Mouse (Mus musculus): Measurements from ENCODE around the gene Csrp3. TPM values are rescaled to one million over a fixed set of nuclear protein-coding genes. Genes with fewer than 3 reads are reported as not detected.

The Csrp3 gene
- polyA plus RNA-seq, 1 experiment from 2014 or later = 1.1 TPM

DNA sequence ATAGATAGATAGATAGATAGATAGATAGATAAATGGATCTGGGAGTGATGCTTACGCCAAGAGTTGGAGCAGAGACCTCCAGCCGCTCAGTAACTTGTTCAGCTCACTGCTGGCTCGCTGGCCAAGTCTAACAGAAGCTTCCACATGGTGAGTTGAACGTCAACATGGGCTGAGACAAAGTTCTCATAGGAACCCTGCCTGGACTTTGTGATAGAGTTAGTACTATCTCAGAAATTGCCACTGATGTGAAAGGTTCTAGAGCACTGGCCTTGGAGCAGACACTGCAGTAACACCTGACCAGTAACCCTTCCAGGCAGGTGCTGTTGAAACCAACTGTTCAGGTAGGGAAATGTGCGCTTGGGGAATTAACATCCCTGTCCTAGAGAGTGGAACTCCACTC is 4.3 kb downstream of the Csrp3 start:
- H3K9me3 ChIP-seq (replicated peaks) = no peaks in the 10 kb centered on the region
- H3K27ac ChIP-seq = no peak overlapping the region
- no peaks in the 10 kb centered on the region for H3K4me1 ChIP-seq (replicated peaks)
- H3K9ac ChIP-seq = no peak overlapping the region
- no peak for DNase-seq
- H3K4me3 ChIP-seq (replicated peaks) = no peak overlapping the region
- H3K4me2 ChIP-seq = no peak overlapping the region
- WGBS (ENCODE audit: insufficient replicate concordance) = 61% methylated on average over 5 of the region's 5 CpGs
- no peak for ATAC-seq (ENCODE audit: low read depth)
- no peaks in the 10 kb centered on the region for H3K27me3 ChIP-seq
- no peaks in the 10 kb centered on the region for H3K36me3 ChIP-seq

DNA sequence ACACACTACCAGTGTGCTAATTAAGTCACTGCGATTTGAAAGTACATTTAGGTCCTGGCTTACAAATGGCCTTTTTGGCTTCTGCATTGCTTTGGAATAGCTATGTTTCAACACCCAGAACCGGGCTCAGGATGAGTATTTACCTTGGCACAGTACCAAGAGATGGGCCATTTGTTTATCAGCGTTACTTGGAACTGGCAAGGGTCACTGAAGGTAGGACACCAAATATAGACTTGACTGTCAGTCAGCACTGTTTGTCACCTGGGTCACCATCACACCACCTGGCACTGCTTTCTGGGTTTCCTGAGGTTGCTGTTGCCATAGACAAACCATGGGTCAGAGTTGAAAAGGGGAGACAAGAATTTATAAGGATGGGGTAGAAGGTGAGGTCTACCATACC is 5.5 kb downstream of the Csrp3 start:
- Histone ChIP-seq H3K4me1 (replicated peaks) (no peaks in the 10 kb centered on the region), H3K4me2 (no peak overlapping the region), H3K9ac (no peak overlapping the region), H3K36me3 (no peaks in the 10 kb centered on the region), H3K9me3 (replicated peaks) (no peaks in the 10 kb centered on the region), H3K27ac (no peak overlapping the region), H3K4me3 (replicated peaks) (no peak overlapping the region), H3K27me3 (no peaks in the 10 kb centered on the region)
- ATAC-seq (ENCODE audit: low read depth) (no peak), DNase-seq (no peak)
- WGBS (ENCODE audit: insufficient replicate concordance) = 54% methylated on average over 3 of the region's 3 CpGs

DNA sequence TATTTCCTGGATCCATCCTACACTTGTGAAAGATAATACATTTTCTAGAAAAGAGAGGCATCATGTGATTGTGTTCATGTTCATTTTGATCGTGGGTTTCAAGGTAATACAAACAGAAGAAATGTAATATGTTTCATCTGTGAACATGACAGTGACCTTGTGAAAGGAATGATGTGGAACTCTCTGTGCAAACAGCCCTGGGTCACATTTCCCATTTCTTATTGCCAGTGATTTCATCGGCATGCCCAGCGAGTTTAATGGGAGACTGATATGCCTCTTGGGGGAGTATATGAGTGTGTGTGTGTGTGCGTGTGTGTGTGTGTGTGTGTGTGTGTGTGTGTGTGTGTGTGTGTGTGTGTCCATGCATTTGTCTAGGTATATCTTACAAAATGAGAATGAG is 6.3 kb downstream of the Csrp3 start:
- Histone ChIP-seq H3K4me3 (replicated peaks) (no peak overlapping the region), H3K4me1 (replicated peaks) (no peaks in the 10 kb centered on the region), H3K36me3 (no peaks in the 10 kb centered on the region), H3K4me2 (no peak overlapping the region), H3K27me3 (no peaks in the 10 kb centered on the region), H3K27ac (no peak overlapping the region), H3K9me3 (replicated peaks) (no peaks in the 10 kb centered on the region), H3K9ac (no peak overlapping the region)
- DNase-seq (no peak), ATAC-seq (ENCODE audit: low read depth) (no peak)
- WGBS (ENCODE audit: insufficient replicate concordance) = 61% methylated on average over 4 of the region's 4 CpGs

DNA sequence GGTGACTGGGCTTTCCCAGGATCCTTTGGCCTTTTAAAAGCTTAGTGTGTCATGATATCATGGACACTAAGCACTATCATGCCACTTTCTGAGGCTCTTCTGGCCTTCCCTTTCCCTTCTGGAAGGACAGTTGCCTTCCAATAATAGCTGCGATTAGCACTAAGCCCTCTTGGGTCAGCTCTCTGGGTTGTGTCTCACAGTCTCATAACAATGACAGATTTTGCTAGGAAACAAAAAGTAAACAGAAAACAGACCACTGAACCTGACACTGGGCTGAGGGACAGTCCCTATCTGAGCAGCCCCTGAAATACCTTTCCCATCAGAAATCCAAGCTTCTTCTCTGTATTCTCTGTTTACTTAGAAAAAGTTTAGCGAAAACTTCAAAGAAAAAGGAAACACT is 7.3 kb downstream of the Csrp3 start:
- no peaks in the 10 kb centered on the region for H3K4me1 ChIP-seq (replicated peaks)

DNA sequence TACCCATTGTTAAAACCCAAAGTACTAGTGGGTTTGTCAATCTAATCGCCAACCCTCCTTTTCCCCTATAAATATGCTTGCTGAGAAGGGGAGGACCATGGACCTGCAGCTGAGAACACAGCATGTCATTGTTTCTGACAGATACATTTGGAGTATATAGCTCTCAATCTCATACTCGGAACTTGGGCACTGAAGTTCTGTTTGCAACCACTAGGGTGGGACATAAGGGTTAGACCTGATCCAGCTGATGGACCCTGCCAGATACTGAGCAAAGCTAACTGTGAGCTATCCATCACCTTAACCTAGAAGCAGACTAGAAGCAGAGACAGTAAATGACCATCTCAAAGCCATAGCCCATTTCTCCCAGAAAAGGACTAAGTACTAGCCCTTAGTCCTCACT is 9.4 kb downstream of the Csrp3 start:
- H3K36me3 ChIP-seq = no peaks in the 10 kb centered on the region
- no peaks in the 10 kb centered on the region for H3K4me1 ChIP-seq (replicated peaks)
- no peak for DNase-seq
- H3K4me2 ChIP-seq = no peak overlapping the region
- WGBS (ENCODE audit: insufficient replicate concordance) = 48% methylated on average over 2 of the region's 2 CpGs
- H3K27ac ChIP-seq = no peak overlapping the region
- H3K4me3 ChIP-seq (replicated peaks) = no peak overlapping the region
- no peak for ATAC-seq (ENCODE audit: low read depth)
- no peaks in the 10 kb centered on the region for H3K9me3 ChIP-seq (replicated peaks)
- no peak overlapping the region for H3K9ac ChIP-seq
- H3K27me3 ChIP-seq = no peaks in the 10 kb centered on the region

More for the DNA sequence above, 7.3 kb downstream of the Csrp3 start:
- Histone ChIP-seq H3K4me3 (replicated peaks) (no peak overlapping the region), H3K9me3 (replicated peaks) (no peaks in the 10 kb centered on the region), H3K36me3 (no peaks in the 10 kb centered on the region), H3K4me2 (no peak overlapping the region), H3K27me3 (no peaks in the 10 kb centered on the region), H3K9ac (no peak overlapping the region), H3K27ac (no peak overlapping the region)
- 62% methylated on average over 2 of the region's 2 CpGs for WGBS (ENCODE audit: insufficient replicate concordance)
- no peak for DNase-seq
- no peak for ATAC-seq (ENCODE audit: low read depth)

DNA sequence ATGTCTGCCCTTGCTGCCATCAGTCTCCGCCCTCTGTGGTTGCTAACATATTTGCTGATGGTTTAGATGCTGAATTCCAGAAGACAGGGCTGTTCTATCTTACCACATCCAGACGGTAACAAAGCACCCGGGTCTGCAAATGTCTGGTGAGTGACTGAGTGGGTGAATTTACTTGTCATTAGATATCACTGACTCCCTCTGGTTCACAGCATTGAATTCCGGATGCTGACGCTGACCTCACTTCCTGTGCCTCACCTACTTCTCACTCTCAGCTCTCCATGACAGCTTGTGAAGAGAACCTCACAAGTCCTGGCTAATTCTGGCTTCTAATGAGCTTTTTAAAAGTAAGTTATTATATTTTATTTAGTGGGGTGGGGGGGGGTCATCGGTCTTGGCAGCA is 10.9 kb downstream of the Csrp3 start:
- no peak overlapping the region for H3K4me2 ChIP-seq
- H3K36me3 ChIP-seq = no peaks in the 10 kb centered on the region
- 30% methylated on average over 6 of the region's 6 CpGs for WGBS (ENCODE audit: insufficient replicate concordance)
- DNase-seq (no peak), ATAC-seq (ENCODE audit: low read depth) (no peak)
- no peaks in the 10 kb centered on the region for H3K27me3 ChIP-seq
- H3K27ac ChIP-seq = no peak overlapping the region
- no peaks in the 10 kb centered on the region for H3K9me3 ChIP-seq (replicated peaks)
- H3K4me3 ChIP-seq (replicated peaks) = no peak overlapping the region
- no peaks in the 10 kb centered on the region for H3K4me1 ChIP-seq (replicated peaks)
- no peak overlapping the region for H3K9ac ChIP-seq

DNA sequence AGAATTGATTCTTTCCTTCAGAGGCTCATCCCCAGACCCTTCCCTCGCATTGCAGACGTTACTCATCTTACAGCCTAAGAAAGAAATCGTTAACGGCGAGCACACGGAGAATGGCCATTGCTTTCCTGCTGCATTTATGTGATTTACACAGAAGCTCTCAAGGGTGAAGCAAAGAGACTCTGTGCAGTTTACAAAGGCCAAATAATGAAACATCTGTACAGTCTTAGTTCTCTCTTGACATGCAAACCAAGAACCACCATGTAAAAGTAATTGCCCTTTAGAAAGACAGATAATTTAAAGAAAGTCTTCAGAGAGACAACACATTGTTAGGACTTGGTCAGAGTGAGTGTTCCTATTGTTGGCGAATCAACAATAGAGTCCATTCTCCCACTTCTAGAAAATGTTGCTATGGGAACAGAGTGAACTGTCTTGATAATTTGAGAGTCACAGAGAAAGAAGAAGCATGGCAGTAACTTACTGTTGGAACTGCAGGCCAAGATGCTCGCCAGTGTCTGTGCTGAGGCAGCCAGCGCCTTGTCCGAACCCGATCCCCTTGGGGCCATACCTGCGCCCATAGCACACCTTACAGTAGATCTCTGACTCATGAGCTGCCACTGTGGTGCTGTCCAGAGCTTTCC is 12.7 kb downstream of the Csrp3 start:
- no peak for ATAC-seq (ENCODE audit: low read depth)
- H3K9ac ChIP-seq = no peak overlapping the region
- H3K27ac ChIP-seq = no peak overlapping the region
- WGBS (ENCODE audit: insufficient replicate concordance) = 80% methylated on average over 12 of the region's 12 CpGs
- no peaks in the 10 kb centered on the region for H3K36me3 ChIP-seq
- H3K4me3 ChIP-seq (replicated peaks) = no peak overlapping the region
- DNase-seq = no peak
- H3K27me3 ChIP-seq = no peaks in the 10 kb centered on the region
- no peak overlapping the region for H3K4me2 ChIP-seq
- no peaks in the 10 kb centered on the region for H3K9me3 ChIP-seq (replicated peaks)
- H3K4me1 ChIP-seq (replicated peaks) = no peaks in the 10 kb centered on the region

DNA sequence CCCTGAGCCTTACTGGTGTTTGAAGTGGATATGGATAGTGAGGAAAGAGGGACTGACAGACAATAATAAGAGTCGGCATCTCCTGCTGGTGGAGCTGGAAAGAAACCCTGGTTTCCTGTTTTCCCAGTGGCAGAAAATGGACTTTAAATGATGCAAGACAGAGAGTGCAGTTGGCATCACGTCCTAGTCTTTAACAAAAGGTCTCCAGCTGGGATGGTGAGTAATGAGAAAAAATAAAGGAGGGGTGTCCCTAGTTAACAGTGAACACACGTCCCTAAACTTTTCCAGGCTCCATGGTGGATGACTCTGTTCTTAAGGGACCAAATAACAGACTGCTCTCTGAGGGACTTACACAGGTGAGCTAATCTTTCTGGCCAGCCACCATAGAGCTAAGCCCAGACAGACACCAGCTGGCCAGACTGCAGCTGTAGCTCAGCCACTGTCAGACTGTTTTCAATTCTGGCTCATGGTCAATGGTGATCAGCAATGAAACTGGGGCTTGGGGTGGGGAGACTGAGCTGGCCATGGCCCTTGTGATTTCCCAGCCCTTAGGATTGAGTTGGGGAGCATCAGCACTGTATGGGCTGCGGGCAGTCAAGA is 13.4 kb downstream of the Csrp3 start:
- Histone ChIP-seq H3K9ac (no peak overlapping the region), H3K27ac (no peak overlapping the region), H3K27me3 (no peaks in the 10 kb centered on the region), H3K4me3 (replicated peaks) (no peak overlapping the region), H3K4me2 (no peak overlapping the region), H3K36me3 (no peaks in the 10 kb centered on the region), H3K4me1 (replicated peaks) (0 out of 2 replicates have a peak, but pooled peaks cover 4% of the 10 kb centered on the region), H3K9me3 (replicated peaks) (no peaks in the 10 kb centered on the region)
- WGBS (ENCODE audit: insufficient replicate concordance) = 54% methylated on average over 4 of the region's 4 CpGs
- DNase-seq = no peak
- no peak for ATAC-seq (ENCODE audit: low read depth)

DNA sequence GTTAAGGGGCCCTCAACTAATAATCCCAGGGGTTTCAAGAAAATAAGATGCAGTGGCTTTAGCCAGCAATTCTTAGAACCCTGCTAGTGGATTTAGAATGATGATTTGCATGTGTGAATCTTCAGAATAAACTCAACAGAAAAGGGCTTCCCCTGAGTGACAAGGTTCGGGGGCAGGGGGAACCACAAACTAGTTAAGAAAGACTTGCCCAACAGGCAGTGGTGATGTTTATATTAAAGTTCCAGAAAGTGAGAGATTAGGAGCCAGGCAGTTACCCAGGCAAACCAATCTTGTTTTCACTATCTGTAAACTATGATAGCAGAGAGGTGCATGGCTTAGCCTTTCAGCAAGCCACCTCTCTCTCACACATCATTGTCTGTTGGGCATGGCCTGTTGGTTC is 15.1 kb downstream of the Csrp3 start:
- Histone ChIP-seq H3K27ac (no peak overlapping the region), H3K9ac (no peak overlapping the region), H3K36me3 (peaks cover 6% of the 10 kb centered on the region), H3K4me2 (no peak overlapping the region), H3K4me3 (replicated peaks) (no peak overlapping the region), H3K9me3 (replicated peaks) (no peaks in the 10 kb centered on the region), H3K27me3 (no peaks in the 10 kb centered on the region), H3K4me1 (replicated peaks) (0 out of 2 replicates have a peak, but pooled peaks cover 8% of the 10 kb centered on the region)
- DNase-seq = no peak
- 37% methylated on average over 1 of the region's 1 CpGs for WGBS (ENCODE audit: insufficient replicate concordance)
- no peak for ATAC-seq (ENCODE audit: low read depth)

DNA sequence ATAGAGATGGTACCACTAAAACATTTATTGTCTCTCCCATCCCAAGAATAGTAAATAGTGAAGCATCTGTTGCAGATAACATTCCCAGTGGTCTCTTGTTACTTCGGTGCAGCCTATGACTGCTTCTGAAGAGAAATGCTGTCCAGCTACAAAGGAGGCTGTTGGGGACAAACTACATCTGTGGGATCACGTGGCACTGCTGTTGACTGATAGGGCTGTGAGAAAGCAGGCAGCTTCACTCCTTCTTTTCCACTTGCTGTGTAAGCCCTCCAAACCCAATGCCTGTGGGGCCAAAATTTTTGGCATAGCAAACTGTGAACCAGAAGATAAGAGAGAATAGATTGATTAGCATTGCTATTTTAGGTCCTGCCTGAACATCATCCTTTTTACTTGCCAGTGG is 17.4 kb downstream of the Csrp3 start:
- 0 out of 2 replicates have a peak, but pooled peaks cover 8% of the 10 kb centered on the region for H3K4me1 ChIP-seq (replicated peaks)
- DNase-seq = no peak
- H3K9ac ChIP-seq = no peak overlapping the region
- H3K4me3 ChIP-seq (replicated peaks) = no peak overlapping the region
- H3K9me3 ChIP-seq (replicated peaks) = no peaks in the 10 kb centered on the region
- no peak for ATAC-seq (ENCODE audit: low read depth)
- 23% methylated on average over 2 of the region's 2 CpGs for WGBS (ENCODE audit: insufficient replicate concordance)
- peaks cover 26% of the 10 kb centered on the region for H3K36me3 ChIP-seq
- no peak overlapping the region for H3K27ac ChIP-seq
- no peaks in the 10 kb centered on the region for H3K27me3 ChIP-seq
- H3K4me2 ChIP-seq = no peak overlapping the region

DNA sequence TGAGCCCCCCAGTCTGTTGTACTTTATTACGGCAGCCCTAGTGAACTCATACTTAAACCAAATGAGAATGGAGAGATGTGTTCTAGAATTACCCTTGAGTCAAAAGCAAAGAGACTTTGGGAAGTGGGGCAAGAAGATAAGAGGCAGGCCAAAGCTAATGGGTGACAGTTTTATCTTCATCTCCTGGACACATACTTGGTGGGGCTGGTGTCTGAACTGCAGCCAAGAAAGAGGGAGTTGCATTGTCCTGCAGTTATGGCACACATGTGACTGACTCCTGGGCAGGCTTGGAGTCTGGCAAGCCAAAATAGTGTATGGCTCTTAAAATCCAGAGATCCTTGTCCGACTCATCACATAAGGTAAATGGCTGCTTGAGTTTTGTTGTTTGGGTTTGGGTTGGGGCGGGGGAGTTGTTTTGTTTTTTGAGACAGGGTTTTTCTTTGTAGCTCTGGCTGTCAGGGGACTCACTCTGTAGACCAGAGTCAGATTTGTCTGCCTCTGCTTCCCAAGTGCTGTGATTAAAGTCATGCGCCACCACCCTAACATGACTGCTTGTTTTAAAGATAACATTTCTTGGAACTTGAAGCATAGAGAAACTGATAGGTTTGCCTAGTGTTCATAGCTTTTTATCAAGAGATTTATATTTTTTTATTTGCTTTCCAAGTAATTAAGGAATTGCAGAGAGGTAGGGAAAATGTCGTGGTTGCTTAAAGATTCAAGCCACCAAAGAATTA is 18.5 kb downstream of the Csrp3 start:
- H3K9me3 ChIP-seq (replicated peaks) = no peaks in the 10 kb centered on the region
- no peak overlapping the region for H3K9ac ChIP-seq
- no peak overlapping the region for H3K4me2 ChIP-seq
- ATAC-seq (ENCODE audit: low read depth) (no peak), DNase-seq (no peak)
- no peaks in the 10 kb centered on the region for H3K27me3 ChIP-seq
- WGBS (ENCODE audit: insufficient replicate concordance) = 47% methylated on average over 5 of the region's 5 CpGs
- no peak overlapping the region for H3K27ac ChIP-seq
- no peak overlapping the region for H3K4me3 ChIP-seq (replicated peaks)
- H3K36me3 ChIP-seq = peaks cover 36% of the 10 kb centered on the region
- H3K4me1 ChIP-seq (replicated peaks) = 0 out of 2 replicates have a peak, but pooled peaks cover 8% of the 10 kb centered on the region
